Mouse (Mus musculus): ENCODE data around the gene Gm19426. TPM values are rescaled to one million over a fixed set of nuclear protein-coding genes. Genes with fewer than 3 reads are reported as not detected.

The Gm19426 gene
- 5.9 and 6.4 TPM in 2 replicates for polyA plus RNA-seq (2014; fragmentation: Nextera tagmentation; extraction: Ambion mirVana)

GRCm38 (mm10) chr2:84743561-84743960, at the start of gene Gm19426:
TSS of gene Gm19426 (minus strand) at chr2:84743655.
- no peaks in the 10 kb centered on the region; the same call in 1 of the 2 replicates for H3K4me1 ChIP-seq (ENCODE audit: control insufficient read depth, insufficient read depth, low read length)
- WGBS, result under 1% methylated on average over 23 of the region's 25 CpGs
- ATAC-seq (replicated peaks; ENCODE audit: insufficient number of reproducible peaks, low FRiP score, low TSS enrichment, low read depth), result peak; percentile 80
- peak within 1 kb of the TSS; percentile 95 for H3K9ac ChIP-seq (replicated peaks; ENCODE audit: low read length)
- peak; percentile 97 for DNase-seq (ENCODE audit: low spot score)
- no peaks in the 10 kb centered on the region for H3K27me3 ChIP-seq (ENCODE audit: control insufficient read depth, insufficient read depth, low read length)
- no peaks in the 10 kb centered on the region for H3K9me3 ChIP-seq (replicated peaks; ENCODE audit: control insufficient read depth, low read length)
- no peaks in the 10 kb centered on the region for H3K36me3 ChIP-seq (replicated peaks; ENCODE audit: control insufficient read depth, insufficient read depth, low read depth, low read length)
- H3K27ac ChIP-seq (replicated peaks; ENCODE audit: low read depth, low read length), result peak within 1 kb of the TSS; percentile 99
- peak within 1 kb of the TSS; percentile 76 for H3K4me3 ChIP-seq (ENCODE audit: low read depth, low read length)
- peak within 1 kb of the TSS; percentile 92 for H3K4me2 ChIP-seq (ENCODE audit: low read depth, low read length)

- 95% methylated on average over 3 of the region's 3 CpGs for WGBS
- no peaks in the 10 kb centered on the region for H3K4me1 ChIP-seq (ENCODE audit: control insufficient read depth, insufficient read depth, low read length)
- no peaks in the 10 kb centered on the region for H3K9me3 ChIP-seq (replicated peaks; ENCODE audit: control insufficient read depth, low read length)
- H3K9ac ChIP-seq (replicated peaks; ENCODE audit: low read length), result no peak overlapping the region
- ATAC-seq (replicated peaks; ENCODE audit: insufficient number of reproducible peaks, low FRiP score, low TSS enrichment, low read depth) (no peak), DNase-seq (ENCODE audit: low spot score) (no peak)
- H3K4me2 ChIP-seq (ENCODE audit: low read depth, low read length), result no peak overlapping the region
- no peak overlapping the region for H3K4me3 ChIP-seq (ENCODE audit: low read depth, low read length)
- no peaks in the 10 kb centered on the region for H3K36me3 ChIP-seq (replicated peaks; ENCODE audit: control insufficient read depth, insufficient read depth, low read depth, low read length)
- H3K27me3 ChIP-seq (ENCODE audit: control insufficient read depth, insufficient read depth, low read length), result no peaks in the 10 kb centered on the region
- no peak overlapping the region for H3K27ac ChIP-seq (replicated peaks; ENCODE audit: low read depth, low read length)
Observed at GRCm38 (mm10) chr2:84793154-84793553, 49.7 kb upstream of the Gm19426 start.

- 85% methylated on average over 3 of the region's 3 CpGs for WGBS
- DNase-seq (ENCODE audit: low spot score), result no peak
- H3K36me3 ChIP-seq (replicated peaks; ENCODE audit: control insufficient read depth, insufficient read depth, low read depth, low read length), result no peaks in the 10 kb centered on the region
- no peak for ATAC-seq (replicated peaks; ENCODE audit: insufficient number of reproducible peaks, low FRiP score, low TSS enrichment, low read depth)
- no peaks in the 10 kb centered on the region for H3K4me1 ChIP-seq (ENCODE audit: control insufficient read depth, insufficient read depth, low read length)
- no peak overlapping the region for H3K9ac ChIP-seq (replicated peaks; ENCODE audit: low read length)
- H3K4me2 ChIP-seq (ENCODE audit: low read depth, low read length), result no peak overlapping the region
- H3K4me3 ChIP-seq (ENCODE audit: low read depth, low read length), result no peak overlapping the region
- no peaks in the 10 kb centered on the region for H3K27me3 ChIP-seq (ENCODE audit: control insufficient read depth, insufficient read depth, low read length)
- no peaks in the 10 kb centered on the region for H3K9me3 ChIP-seq (replicated peaks; ENCODE audit: control insufficient read depth, low read length)
- no peak overlapping the region for H3K27ac ChIP-seq (replicated peaks; ENCODE audit: low read depth, low read length)
Observed at GRCm38 (mm10) chr2:84792516-84792915, 49.1 kb upstream of the Gm19426 start.

GRCm38 (mm10) chr2:84790418-84790817, 47.0 kb upstream of the Gm19426 start:
- no peak overlapping the region for H3K4me3 ChIP-seq (ENCODE audit: low read depth, low read length)
- H3K4me2 ChIP-seq (ENCODE audit: low read depth, low read length), result no peak overlapping the region
- no peaks in the 10 kb centered on the region for H3K27me3 ChIP-seq (ENCODE audit: control insufficient read depth, insufficient read depth, low read length)
- ATAC-seq (replicated peaks; ENCODE audit: insufficient number of reproducible peaks, low FRiP score, low TSS enrichment, low read depth) (no peak), DNase-seq (ENCODE audit: low spot score) (no peak)
- no peaks in the 10 kb centered on the region for H3K9me3 ChIP-seq (replicated peaks; ENCODE audit: control insufficient read depth, low read length)
- H3K4me1 ChIP-seq (ENCODE audit: control insufficient read depth, insufficient read depth, low read length), result no peaks in the 10 kb centered on the region
- H3K36me3 ChIP-seq (replicated peaks; ENCODE audit: control insufficient read depth, insufficient read depth, low read depth, low read length), result no peaks in the 10 kb centered on the region
- H3K27ac ChIP-seq (replicated peaks; ENCODE audit: low read depth, low read length), result no peak overlapping the region
- WGBS, result 50% methylated on average over 9 of the region's 9 CpGs
- H3K9ac ChIP-seq (replicated peaks; ENCODE audit: low read length), result no peak overlapping the region

- 80% methylated on average over 3 of the region's 3 CpGs for WGBS
- Histone ChIP-seq H3K4me2 (ENCODE audit: low read depth, low read length) (no peak overlapping the region), H3K36me3 (replicated peaks; ENCODE audit: control insufficient read depth, insufficient read depth, low read depth, low read length) (no peaks in the 10 kb centered on the region), H3K9ac (replicated peaks; ENCODE audit: low read length) (no peak overlapping the region), H3K4me3 (ENCODE audit: low read depth, low read length) (no peak overlapping the region), H3K27ac (replicated peaks; ENCODE audit: low read depth, low read length) (no peak overlapping the region), H3K4me1 (ENCODE audit: control insufficient read depth, insufficient read depth, low read length) (no peaks in the 10 kb centered on the region), H3K27me3 (ENCODE audit: control insufficient read depth, insufficient read depth, low read length) (no peaks in the 10 kb centered on the region), H3K9me3 (replicated peaks; ENCODE audit: control insufficient read depth, low read length) (no peaks in the 10 kb centered on the region)
- DNase-seq (ENCODE audit: low spot score) (no peak), ATAC-seq (replicated peaks; ENCODE audit: insufficient number of reproducible peaks, low FRiP score, low TSS enrichment, low read depth) (no peak)
Observed at GRCm38 (mm10) chr2:84788316-84788715, 44.9 kb upstream of the Gm19426 start.

GRCm38 (mm10) chr2:84783840-84784566, 40.5 kb upstream of the Gm19426 start:
- Histone ChIP-seq H3K4me2 (ENCODE audit: low read depth, low read length) (no peak overlapping the region), H3K9me3 (replicated peaks; ENCODE audit: control insufficient read depth, low read length) (no peaks in the 10 kb centered on the region), H3K27me3 (ENCODE audit: control insufficient read depth, insufficient read depth, low read length) (no peaks in the 10 kb centered on the region), H3K36me3 (replicated peaks; ENCODE audit: control insufficient read depth, insufficient read depth, low read depth, low read length) (no peaks in the 10 kb centered on the region), H3K9ac (replicated peaks; ENCODE audit: low read length) (no peak overlapping the region), H3K4me1 (ENCODE audit: control insufficient read depth, insufficient read depth, low read length) (no peaks in the 10 kb centered on the region), H3K4me3 (ENCODE audit: low read depth, low read length) (no peak overlapping the region), H3K27ac (replicated peaks; ENCODE audit: low read depth, low read length) (no peak overlapping the region)
- no peak for ATAC-seq (replicated peaks; ENCODE audit: insufficient number of reproducible peaks, low FRiP score, low TSS enrichment, low read depth)
- no peak for DNase-seq (ENCODE audit: low spot score)
- WGBS, result 88% methylated on average over 3 of the region's 3 CpGs

GRCm38 (mm10) chr2:84783315-84783714, 39.9 kb upstream of the Gm19426 start:
- H3K27me3 ChIP-seq (ENCODE audit: control insufficient read depth, insufficient read depth, low read length), result no peaks in the 10 kb centered on the region
- no peaks in the 10 kb centered on the region for H3K9me3 ChIP-seq (replicated peaks; ENCODE audit: control insufficient read depth, low read length)
- H3K4me1 ChIP-seq (ENCODE audit: control insufficient read depth, insufficient read depth, low read length), result no peaks in the 10 kb centered on the region
- H3K27ac ChIP-seq (replicated peaks; ENCODE audit: low read depth, low read length), result no peak overlapping the region
- H3K4me3 ChIP-seq (ENCODE audit: low read depth, low read length), result no peak overlapping the region
- H3K9ac ChIP-seq (replicated peaks; ENCODE audit: low read length), result no peak overlapping the region
- no peak for ATAC-seq (replicated peaks; ENCODE audit: insufficient number of reproducible peaks, low FRiP score, low TSS enrichment, low read depth)
- H3K4me2 ChIP-seq (ENCODE audit: low read depth, low read length), result no peak overlapping the region
- H3K36me3 ChIP-seq (replicated peaks; ENCODE audit: control insufficient read depth, insufficient read depth, low read depth, low read length), result no peaks in the 10 kb centered on the region
- no peak for DNase-seq (ENCODE audit: low spot score)
- WGBS, result 81% methylated on average over 1 of the region's 1 CpGs

GRCm38 (mm10) chr2:84779210-84779609, 35.8 kb upstream of the Gm19426 start:
- no peak overlapping the region for H3K9ac ChIP-seq (replicated peaks; ENCODE audit: low read length)
- no peaks in the 10 kb centered on the region for H3K9me3 ChIP-seq (replicated peaks; ENCODE audit: control insufficient read depth, low read length)
- H3K4me2 ChIP-seq (ENCODE audit: low read depth, low read length), result no peak overlapping the region
- H3K27ac ChIP-seq (replicated peaks; ENCODE audit: low read depth, low read length), result no peak overlapping the region
- H3K27me3 ChIP-seq (ENCODE audit: control insufficient read depth, insufficient read depth, low read length), result no peaks in the 10 kb centered on the region
- no peaks in the 10 kb centered on the region for H3K36me3 ChIP-seq (replicated peaks; ENCODE audit: control insufficient read depth, insufficient read depth, low read depth, low read length)
- ATAC-seq (replicated peaks; ENCODE audit: insufficient number of reproducible peaks, low FRiP score, low TSS enrichment, low read depth) (no peak), DNase-seq (ENCODE audit: low spot score) (peak; percentile 25)
- H3K4me3 ChIP-seq (ENCODE audit: low read depth, low read length), result no peak overlapping the region
- peaks cover under 1% of the 10 kb centered on the region; the same call in 1 of the 2 replicates for H3K4me1 ChIP-seq (ENCODE audit: control insufficient read depth, insufficient read depth, low read length)
- WGBS, result 60% methylated on average over 6 of the region's 6 CpGs
